Mouse (Mus musculus) cerebellum, adult 18-20 months (tissue): ENCODE results near the gene Drd3.

Experiments
- DNase-seq, 2 experiments: peaks; one replicate each; pipeline ENCODE4 v3.0.0; 2021

The Drd3 gene

DNA sequence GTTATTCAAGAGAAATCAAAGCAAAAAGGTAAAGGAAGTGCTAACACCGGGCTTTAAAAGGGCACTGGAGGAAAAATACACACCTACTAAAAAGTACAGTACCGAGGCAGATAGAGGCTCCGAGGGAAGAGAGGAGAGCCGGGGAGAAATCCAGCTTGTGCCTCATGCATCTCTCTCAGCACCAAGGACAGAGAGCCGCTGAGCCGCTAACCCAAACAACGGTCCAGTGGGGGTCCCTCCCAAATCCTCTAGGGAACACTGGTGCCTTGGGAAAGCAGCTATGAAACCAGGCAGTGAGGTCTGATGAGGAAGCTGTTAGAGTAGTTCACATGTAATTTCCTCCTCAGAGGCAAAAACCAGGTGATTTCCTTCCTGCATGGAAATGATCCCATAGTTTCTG is at the start of gene Drd3:
Drd3 (plus strand) TSS at position 276 of the 400 bp plus-strand sequence.
- no peak for DNase-seq

DNA sequence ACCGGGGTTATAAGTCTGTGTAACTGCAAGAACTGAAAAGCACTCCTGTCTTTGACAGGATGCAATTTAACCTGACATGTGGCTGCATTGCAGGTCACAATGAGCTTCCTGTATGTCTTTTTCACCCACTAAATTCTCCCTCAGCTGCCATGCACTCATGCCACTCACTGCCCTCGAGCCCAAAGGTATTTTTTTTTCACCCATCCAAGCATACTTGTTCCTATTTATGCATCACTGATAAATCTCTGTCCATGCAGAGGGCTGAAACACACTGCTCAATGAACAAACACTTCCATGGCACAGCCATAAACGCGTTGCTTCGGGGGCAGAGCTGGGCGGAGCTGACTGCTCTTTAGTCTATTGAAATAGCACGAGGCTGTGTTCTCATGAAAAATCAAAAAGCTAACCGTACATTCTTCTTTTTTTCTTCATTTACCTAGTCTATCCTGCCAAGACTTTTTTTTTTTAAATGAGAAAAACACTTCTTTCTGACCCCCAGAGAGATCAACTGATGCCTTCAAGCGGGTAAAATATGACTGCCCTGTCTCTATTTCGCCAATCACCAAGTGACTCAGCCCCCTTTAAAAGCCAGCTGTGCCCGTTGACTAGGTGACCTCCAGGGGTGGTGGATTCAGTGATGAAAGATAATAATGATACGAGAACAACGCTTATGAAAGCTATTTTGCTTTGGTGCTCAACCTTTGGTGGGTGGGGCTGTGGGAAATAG is 45.3 kb upstream of the Drd3 start:
- DNase-seq, result no peak

DNA sequence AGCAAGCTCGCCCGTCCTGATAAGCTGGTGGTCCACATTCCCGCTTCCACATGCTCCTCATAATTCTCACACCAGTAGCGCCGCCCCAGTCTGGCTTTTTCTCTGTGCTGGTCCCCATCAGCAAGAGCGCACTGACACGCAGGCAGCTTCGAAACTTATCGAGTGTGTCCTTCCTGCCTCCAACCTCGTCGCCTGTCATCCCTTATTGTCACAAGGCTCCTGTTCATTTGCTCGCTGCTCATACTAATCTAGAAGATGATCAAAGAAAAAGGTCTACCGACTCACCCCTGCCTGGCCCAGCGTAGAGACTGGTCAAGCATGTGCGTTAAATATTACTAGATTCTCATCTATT is 44.8 kb upstream of the Drd3 start:
- DNase-seq, result peak; percentile 7 to 23

DNA sequence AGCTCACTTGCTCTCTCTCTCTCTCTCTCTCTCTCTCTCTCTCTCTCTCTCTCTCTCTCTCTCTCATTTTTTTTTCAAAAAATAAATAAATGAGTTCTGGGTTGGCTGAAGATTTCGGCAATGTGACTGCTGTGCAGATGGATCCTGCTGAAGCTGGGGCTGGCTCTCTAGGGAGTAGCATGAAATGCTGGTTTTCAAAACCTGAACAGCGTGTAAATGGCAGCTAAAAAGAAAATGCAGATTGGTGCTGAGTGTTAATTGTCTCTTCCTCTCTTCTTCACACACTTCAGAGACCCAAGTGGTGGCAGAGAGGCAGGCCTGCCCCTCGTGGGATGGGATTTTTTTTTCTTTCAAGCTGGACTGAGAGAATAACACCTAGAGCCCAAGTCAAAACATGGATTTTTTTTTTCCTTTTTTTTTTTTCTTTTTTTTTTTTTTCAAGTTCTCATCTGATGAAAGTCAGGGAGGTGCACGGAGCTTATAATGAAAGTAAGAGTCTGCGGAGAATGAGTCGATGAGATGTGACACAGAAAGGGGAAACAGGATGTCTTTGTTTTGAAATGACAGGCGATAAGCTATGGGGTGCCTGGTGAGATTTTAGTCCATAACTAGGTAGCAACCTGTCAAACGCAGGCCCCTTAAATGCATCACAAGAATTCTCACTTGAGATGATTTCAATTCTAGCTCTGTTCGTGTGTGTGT is 44.2 kb upstream of the Drd3 start:
- DNase-seq, result no peak

DNA sequence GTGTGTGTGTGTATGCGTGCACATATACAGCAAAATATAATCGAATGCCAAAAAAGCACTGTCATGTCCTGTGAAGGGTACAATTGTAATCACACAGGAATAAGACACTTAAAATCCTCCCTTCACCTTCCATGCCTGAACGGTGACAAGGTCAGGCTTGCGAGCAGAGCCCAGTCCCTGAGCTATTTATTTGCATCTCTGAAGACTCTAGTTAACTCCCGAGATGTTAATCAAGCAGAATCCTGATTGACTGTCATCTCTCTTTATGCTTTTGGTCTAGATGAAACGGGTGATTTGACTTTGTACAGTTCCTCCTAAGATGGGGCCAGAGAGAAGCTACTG is 43.7 kb upstream of the Drd3 start:
- no peak for DNase-seq

DNA sequence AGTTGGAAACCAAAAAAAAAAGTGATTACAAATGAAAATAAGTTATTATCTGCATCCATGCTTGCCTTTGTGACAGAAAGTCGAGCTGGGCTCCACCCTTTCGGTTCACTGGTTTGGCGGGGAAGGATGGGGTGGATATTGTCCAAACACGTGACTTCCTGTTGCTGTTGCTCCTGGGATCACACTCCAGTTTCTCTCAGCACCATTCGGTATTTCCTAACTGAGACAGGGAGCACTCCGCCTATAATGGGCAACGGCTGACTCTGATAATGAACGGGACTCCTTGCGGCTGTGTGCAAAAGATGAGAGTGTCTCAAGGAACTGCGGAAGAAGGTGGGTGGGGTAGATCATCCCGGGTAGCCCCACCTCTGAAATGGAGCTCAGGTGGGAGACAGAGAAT is 43.2 kb upstream of the Drd3 start:
- DNase-seq, result no peak

DNA sequence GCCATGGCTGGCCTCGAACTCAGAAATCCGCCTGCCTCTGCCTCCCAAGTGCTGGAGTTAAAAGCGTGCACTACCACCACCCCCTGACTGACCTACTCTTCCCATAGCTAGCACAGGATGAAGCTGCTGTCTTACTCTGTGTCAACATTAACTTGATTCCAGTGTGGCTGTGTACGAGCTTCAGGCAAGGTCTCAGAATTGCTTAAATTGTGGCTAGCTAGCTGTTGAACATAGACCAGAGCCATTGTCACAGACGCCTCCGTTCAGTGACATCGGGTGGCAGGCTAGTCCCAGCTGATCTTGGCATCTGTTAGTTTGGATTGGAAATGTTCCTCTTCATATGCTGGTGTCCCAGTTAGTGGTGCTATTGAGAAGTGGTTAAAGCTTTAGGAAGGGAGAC is 42.5 kb upstream of the Drd3 start:
- DNase-seq, result no peak

DNA sequence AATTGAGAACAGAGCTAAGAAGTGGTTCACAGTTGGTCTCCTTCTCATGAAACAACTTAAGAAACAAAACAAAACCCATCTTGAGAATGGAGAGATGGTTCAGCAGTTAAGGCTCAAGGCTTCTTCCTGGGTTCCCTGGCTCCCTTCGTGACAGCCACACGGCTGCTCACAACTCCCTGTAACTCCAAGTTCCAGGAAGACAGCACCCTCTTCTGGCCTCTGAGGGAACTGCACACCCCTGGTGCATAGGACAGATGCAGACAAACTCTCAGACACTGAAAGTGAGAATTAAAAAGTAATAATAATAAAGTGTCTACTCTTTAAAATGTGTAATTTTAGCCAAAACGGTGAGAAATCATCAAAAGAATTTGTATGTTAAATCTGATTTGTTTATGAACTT is 29.4 kb upstream of the Drd3 start:
- no peak for DNase-seq

DNA sequence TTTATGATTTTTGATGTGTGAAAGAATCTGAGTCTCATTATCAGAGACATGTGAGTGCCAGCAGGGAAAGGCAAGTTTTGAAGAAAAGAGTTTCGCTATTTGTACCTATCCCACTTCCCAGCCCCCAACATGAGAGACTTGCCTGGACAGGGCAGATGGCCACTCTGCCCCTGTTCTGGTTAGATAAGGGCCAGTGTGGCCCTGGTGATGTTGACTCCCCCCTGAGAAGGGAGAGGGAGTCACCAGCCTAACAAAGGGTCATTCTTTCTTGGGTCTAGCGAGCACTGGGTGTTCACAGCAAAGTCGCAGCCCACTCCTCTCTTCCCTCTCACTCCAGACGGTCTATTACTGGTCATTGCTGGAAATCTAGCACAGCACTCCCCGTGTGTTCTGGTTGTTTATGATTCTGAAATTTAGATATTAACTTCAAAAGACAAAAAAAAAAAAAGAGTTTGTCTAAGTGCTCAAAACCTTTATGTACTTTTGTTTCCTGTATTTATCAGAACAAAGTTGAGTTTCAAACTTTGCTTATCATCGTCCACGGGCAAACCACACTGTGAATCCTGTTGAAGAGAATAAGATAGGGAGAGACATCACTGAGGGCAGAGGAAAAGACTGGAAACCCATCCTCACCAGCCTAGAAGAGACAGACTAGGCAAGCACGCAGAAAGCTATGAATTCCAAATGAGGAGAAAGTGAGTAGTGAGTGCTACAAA is 24.2 kb upstream of the Drd3 start:
- DNase-seq, result no peak

DNA sequence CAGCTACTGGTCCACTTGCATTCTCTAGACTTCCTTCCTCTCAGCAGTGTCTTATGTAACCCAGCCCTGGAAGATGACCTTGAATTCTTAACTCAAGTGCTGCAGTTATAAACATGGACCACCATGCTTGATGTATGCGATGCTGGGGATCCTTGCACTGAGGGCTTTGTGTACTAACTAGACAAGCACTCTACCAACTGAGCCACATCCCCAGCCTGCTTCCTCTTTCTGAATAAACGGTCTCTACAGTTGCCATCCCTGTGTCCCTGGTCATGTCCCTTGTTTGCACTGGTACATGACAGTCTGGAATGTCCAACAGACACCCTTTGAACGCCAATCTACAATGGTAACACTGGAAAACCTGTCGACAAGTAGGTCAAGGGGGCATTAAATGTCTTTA is 23.5 kb upstream of the Drd3 start:
- no peak for DNase-seq

DNA sequence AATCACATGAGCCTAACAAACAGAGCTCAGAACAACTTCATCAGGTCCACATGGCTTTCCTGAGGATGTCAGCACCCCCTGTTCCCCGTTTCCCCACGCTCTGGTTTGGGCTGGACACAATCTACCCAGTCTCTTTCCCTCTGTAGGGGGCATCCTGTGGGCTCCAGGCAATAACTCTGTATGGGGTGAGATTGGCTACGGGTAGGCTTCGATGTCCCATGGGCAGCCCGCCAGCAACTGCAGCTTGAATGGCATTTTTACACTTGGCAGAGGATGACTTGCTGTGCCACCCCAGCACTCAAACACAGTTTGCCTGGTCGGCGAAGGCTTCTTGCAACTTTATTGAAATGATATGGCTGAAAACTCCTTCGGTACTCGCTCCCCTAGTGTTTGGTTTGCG is 21.3 kb upstream of the Drd3 start:
- DNase-seq, result no peak

DNA sequence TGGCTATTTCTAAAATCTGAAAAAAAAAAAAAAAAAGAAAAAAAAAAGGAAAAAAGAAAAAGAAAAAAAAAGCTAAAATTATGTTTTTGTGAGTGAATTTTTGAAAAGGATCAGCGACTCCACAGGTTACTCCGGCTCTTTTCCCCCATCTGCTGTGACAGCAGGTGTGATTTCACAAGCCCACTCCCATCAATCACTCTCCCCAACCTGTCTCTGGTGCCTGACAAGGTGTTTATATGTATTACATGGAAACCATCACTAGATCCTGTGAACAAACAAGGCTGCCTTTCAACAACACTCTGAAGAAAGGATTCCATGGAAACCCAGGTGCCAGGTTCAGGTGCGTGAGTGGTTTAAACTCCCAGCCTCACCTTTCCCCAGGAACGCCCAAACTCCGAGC is 20.9 kb upstream of the Drd3 start:
- no peak for DNase-seq

DNA sequence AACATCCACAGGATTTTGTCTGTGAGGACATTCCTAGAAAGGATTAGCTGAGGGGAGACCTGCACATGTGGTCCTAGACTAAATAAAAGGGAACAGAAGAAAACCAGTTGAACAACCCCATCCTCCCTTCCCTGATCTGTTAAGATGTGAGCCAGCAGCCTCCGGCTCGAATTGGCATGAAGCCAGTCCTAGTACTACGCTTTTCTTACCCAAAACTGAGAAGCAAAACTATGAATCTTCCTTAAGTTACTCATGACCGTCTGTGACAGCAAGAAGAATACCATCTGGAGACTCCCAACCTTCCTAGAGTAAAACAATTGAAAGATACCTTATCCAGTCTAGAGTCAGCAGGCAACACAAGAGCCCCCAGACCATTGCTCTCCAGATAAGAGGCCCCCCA is 15.9 kb upstream of the Drd3 start:
- DNase-seq, result no peak

DNA sequence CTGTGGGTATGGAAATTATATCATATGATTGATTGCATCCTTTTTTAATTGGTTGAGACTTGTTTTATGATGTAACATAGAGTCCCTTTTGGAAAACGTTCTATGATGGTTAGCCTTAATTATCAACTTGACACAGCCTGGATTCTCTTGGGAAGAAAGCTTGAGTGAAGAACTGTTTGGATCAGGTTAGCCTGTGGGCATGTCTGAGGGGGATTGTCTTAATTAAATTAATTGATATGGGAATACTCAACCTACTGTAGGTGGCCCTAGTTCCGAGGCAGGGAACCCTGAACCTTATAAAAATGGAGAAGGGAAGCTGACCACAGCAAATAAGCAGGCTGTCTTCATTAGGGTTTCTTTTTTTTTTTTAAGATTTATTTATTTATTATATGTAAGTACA is 12.9 kb upstream of the Drd3 start:
- DNase-seq, result no peak

DNA sequence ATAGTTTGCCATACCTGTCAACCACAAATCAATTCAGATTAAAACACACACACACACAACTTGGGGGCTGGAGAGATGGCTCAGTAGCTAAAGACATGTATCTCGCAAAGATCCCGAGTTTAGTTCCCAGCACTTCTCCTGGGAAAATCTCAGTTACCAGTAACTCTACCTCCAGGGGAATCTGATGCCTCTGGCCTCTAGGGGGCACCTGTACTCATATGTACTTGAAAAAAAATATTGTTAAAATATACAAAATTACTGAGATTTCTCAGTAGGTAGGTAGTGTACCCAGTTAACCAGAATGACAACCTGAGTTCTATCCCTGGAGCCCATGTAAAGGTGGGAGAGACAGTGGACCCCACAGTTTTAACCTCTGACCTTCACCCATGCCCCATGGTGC is 5.4 kb upstream of the Drd3 start:
- DNase-seq, result no peak

DNA sequence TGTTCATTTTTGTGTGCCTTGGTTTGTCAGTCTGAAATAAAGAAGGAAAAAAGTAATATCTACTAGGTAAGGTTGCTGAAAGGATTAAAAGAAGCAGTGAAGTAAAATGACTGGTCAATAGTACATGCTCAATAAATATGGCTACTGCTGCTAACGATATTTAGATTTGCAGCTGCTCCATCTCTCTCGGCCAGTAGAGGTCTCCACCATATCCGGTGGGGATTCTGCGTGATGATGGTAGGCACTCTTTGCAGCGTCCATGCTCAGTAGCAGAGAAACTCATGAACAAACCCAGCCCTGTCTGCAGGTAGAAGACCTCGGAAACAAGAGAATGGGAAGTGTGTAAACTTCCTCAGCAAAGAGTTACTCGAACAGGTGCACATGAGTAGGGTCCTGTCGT is 926 bp upstream of the Drd3 start:
- DNase-seq, result no peak

DNA sequence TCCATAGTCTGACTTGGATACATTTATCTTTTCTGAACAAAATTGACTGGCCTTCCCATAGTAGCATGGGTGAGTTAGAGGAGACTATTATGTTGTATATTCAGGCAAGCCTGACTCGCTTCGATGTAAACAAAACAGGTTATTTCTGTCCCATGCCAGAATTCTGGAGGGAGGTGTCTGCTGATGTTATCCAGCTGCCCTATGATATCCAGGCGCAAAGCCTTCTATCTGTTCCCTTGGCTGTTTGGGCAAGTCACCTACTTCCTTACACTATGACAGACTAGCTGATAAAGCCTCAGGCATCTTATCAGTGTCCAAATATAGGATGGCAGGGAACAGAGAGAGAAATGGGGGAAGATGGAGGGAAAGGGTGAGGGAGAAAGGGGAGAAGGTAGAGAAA is 18.5 kb downstream of the Drd3 start:
- no peak for DNase-seq

DNA sequence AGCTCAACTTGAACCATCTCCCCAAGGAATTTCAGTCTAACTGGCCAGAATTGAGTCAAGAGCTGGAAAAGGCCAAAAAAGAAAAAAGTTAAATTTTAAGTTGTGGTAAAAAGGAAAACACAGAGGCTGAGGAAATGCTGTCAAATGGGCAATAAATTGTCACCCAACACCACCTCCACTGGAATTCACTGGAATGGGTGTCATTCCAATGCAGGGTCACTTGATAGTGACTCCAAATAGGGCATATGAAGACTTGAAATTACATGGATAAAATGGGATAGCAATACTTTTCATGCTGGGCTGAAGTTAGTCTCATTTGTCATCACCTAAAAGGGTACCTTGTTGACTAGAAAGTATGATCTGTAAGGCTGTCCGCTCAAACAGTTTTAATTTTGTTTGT is 18.9 kb downstream of the Drd3 start:
- no peak for DNase-seq

DNA sequence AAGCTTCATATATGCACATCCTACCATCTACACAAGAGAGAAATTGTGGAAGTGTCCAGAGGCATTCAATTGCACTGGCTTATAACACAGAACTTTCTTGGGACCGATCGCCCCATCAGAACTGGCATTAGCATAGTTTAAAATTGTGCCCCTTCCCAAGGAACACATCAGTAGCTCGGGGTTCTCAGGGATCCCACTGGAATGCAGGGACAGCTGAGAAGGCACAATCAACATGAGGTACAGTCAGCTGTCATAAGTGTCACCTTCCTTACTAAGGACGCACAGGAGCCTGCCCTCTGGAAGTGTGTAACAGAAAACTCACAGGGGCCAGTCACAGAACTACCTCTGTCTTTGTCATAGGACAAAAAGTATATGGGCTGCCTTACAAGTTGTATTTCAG is 19.7 kb downstream of the Drd3 start:
- DNase-seq, result no peak

DNA sequence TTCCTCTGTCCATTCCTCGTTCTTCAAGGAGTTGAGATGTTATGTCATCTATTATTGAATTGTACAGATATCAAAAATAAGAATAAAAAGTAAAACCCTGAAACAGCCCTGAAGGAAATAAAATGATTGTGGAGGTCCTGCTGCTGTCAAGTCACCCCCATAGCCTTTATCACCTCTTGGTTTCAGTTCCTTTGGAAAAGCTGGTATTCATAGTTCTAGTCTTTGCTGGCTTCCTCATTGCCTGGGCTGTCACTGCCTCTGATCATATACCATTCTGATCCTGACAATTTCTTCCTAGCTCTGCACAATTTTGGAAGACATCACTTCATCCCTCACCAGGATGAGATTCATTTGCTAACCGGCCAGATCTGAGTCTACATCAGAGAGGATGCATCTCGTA is 23.1 kb downstream of the Drd3 start:
- DNase-seq, result no peak

DNA sequence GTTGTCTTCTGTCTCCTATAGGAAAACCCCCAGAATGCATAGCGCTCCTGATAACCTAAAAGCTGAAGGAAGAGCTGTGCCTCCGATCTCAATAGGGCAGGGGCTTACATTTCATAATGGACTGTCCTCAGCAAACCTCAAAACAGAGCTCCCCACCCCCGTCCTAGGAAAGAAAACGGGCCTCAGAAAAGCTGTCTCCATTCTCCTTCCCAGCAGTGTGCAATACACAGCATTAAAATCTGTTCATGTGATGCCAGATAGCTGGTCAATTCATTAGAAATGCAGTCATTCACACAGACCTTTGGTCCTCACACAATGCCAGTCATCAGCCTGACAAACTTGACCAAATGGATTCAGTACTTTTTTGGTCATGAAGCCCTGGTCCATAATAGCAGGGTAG is 45.7 kb downstream of the Drd3 start:
- DNase-seq, result no peak

DNA sequence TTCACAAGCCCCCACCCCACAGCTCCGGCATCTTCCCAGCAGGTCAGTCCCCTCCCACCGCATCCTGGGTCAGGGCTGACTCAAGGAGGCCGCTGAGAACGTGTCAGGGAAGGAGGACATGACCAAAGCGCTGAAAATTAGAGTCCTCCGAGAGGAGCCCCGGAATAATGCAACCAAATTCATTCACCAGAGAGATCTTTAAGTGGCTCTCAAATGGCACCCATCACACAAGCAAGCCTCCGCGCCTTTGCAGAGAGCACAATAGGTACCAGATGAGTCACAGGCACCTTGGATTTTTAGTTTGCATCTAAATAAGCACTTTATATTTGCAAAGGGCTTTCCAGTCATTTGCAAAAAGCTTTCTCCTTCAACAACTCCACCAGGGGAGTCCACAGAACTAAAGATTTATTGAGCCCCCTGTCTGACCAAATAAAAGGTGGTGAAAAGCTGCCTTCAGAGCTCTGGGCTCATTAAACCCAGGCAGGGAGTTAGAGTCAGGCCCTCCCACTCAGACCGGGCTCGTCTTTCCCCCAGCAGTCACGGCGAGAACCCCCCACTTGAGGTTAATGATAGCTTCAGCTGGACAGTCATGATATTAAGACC is 46.4 kb downstream of the Drd3 start:
- no peak for DNase-seq

DNA sequence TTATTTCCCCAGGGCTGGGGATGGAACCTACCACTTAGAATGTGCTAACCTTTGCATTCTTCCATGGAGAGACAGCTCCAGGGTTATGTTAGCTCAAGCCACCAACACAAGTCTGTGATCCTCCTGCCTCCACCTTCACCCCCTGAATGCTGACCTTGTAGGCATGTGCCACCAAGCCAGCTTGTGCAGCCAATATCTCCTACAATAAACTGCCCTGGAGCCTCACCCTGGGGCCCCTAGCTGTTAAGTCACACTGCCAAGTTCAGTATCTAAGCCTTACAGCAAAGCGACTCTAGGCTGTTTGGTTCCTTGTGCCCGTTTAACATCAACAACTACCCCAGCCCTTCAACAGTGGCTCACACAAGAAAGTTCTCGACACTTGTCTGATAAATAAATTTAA is 47.3 kb downstream of the Drd3 start:
- no peak for DNase-seq

DNA sequence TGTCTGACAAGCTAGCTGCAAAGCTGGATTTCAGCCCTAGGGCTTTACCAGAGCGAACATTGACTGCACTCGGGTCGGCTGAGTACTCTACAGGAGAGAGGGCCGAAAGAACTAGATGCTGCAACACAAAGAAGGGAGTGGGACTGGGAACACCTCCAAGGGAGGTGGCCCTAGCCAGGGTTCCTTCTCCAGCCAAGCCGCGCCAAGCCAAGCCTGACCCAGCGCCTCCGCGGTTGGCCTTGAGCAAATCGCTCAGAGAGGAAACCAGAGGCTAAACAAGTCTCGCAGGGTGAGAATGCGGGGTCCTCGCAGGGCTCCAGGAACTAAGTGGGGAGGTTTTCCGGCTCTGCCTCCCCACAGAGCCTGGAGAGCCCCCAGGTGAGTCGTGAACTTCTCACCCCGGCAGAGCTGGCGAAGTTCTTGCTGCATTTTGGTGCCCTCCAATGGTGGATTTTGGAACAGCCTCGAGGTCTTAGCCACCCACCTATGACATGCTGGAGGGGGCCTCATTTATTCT is 48.0 kb downstream of the Drd3 start:
- DNase-seq, result peak; percentile 62 to 75
